Mouse (Mus musculus): ENCODE results near the gene Mdp1.
A peak's percentile ranks its signal among the peaks of the same experiment; 100 is the strongest.

Gene Mdp1

GRCm38 (mm10) chr14:55659960-55660573, at the start of gene Mdp1:
TSS of gene Mdp1 (minus strand) at chr14:55660508.
- peak; percentile 78 for DNase-seq

GRCm38 (mm10) chr14:55709509-55709908, 49.2 kb upstream of the Mdp1 start:
- no peak for DNase-seq

GRCm38 (mm10) chr14:55707397-55707796, 47.1 kb upstream of the Mdp1 start:
- DNase-seq: no peak

GRCm38 (mm10) chr14:55706051-55706600, 45.8 kb upstream of the Mdp1 start:
- no peak for DNase-seq

- DNase-seq: no peak
Observed at GRCm38 (mm10) chr14:55702761-55703160, 42.5 kb upstream of the Mdp1 start.

GRCm38 (mm10) chr14:55701131-55701530, 40.8 kb upstream of the Mdp1 start:
- DNase-seq: no peak

GRCm38 (mm10) chr14:55697226-55697625, 36.9 kb upstream of the Mdp1 start:
- no peak for DNase-seq

- DNase-seq: no peak
Observed at GRCm38 (mm10) chr14:55689433-55689832, 29.1 kb upstream of the Mdp1 start.

- DNase-seq: no peak
Observed at GRCm38 (mm10) chr14:55682118-55682493, 21.8 kb upstream of the Mdp1 start.

- peak; percentile 98 for DNase-seq
Observed at GRCm38 (mm10) chr14:55681160-55682117, 21.1 kb upstream of the Mdp1 start, which contains the start of gene Tinf2. TSS of gene Tinf2 (minus strand) at chr14:55681820.

- no peak for DNase-seq
Observed at GRCm38 (mm10) chr14:55677615-55678014, 17.3 kb upstream of the Mdp1 start.

GRCm38 (mm10) chr14:55672741-55673060, 12.4 kb upstream of the Mdp1 start:
- DNase-seq: no peak

GRCm38 (mm10) chr14:55671833-55672740, 11.8 kb upstream of the Mdp1 start, which contains the start of the genes Gmpr2 and Nedd8:
TSS of gene Gmpr2 (plus strand) at chr14:55671941.
TSS of gene Nedd8 (minus strand) at chr14:55672124.
- DNase-seq: peak; percentile 93

GRCm38 (mm10) chr14:55671486-55671832, 11.2 kb upstream of the Mdp1 start:
- no peak for DNase-seq

GRCm38 (mm10) chr14:55660636-55661035, 328 bp upstream of the Mdp1 start:
- DNase-seq: no peak

- DNase-seq: no peak
Observed at GRCm38 (mm10) chr14:55658011-55658410, 2.3 kb downstream of the Mdp1 start.

GRCm38 (mm10) chr14:55656935-55657334, 3.4 kb downstream of the Mdp1 start:
- DNase-seq: no peak

- DNase-seq: no peak
Observed at GRCm38 (mm10) chr14:55651528-55651927, 8.8 kb downstream of the Mdp1 start.

- no peak for DNase-seq
Observed at GRCm38 (mm10) chr14:55649884-55650283, 10.4 kb downstream of the Mdp1 start, which contains the start of gene Tssk4. TSS of gene Tssk4 (plus strand) at chr14:55650184.

- DNase-seq: no peak
Observed at GRCm38 (mm10) chr14:55644261-55644888, 15.9 kb downstream of the Mdp1 start.

GRCm38 (mm10) chr14:55643060-55643907, 17.0 kb downstream of the Mdp1 start, which contains the start of gene Tm9sf1:
TSS of gene Tm9sf1 (minus strand) at chr14:55643806.
- DNase-seq: peak; percentile 89
